Mouse (Mus musculus) brain, embryonic 14.5 days (tissue): ENCODE measurements at regions not wholly inside any gene's neighbourhood (a gene's known extent, or its start where the extent isn't known, plus 50 kb on each side); places are given as distances from the start of the nearest gene placed in this dataset.

Experiments used
- CTCF ChIP-seq: fragments of 200-500 bp; IDR thresholded peaks from 2 replicates; pipeline ENCODE4 v1.5.1; 2012; ENCODE audit warnings: inconsistent platforms, mild to moderate bottlenecking, moderate library complexity, borderline replicate concordance; ENCODE audit not compliant: insufficient read depth, insufficient read length; ENCODE audit errors: extremely low read depth
- POLR2A ChIP-seq: fragments of 200-500 bp; IDR thresholded peaks from 2 replicates; pipeline ENCODE4 v1.6.1; 2012; ENCODE audit warnings: mild to moderate bottlenecking, inconsistent platforms, borderline replicate concordance; ENCODE audit not compliant: poor library complexity, insufficient read depth, insufficient read length, severe bottlenecking; ENCODE audit errors: extremely low read depth

GRCm38 (mm10) chr5:82203606-82204005, 1151.4 kb downstream of the Tecrl start:
- TF ChIP-seq POLR2A (no peak), CTCF (no peak)
